Mouse (Mus musculus): ENCODE measurements around the gene Tox3. TPM values are rescaled to one million over a fixed set of nuclear protein-coding genes. Genes with fewer than 3 reads are reported as not detected.

The Tox3 gene
- total and polyA plus RNA-seq, 3 experiments: not detected

DNA sequence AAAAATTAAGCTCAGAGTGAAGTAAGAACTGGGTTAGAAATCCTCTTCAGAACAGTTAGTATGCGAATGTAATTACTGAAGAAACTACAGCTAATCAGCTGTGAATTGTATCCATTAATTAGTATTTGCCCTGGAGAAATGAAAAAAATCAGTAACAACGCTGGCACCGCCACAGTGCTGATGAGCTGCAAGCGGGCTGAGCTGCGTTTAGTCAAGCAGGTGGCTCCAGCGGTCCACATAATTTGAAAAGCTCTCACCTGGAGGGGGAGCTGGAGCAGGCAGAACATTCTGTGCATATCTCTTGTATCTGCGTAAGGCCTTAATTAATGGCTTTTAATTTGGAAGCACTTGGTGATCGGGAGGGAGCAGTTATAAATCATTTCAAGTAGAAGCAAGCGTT is 71.4 kb downstream of the Tox3 start:
- in situ Hi-C loops (cut with MboI; ENCODE audit: low pct_ligation_motif_present, low pct_unique_long_range_greater_than_20kb, low sequenced_read_pairs) (no loop called here), dilution Hi-C loops (cut with MboI; ENCODE audit: extremely low pct_ligation_motif_present, extremely low pct_unique_long_range_greater_than_20kb, low sequenced_read_pairs) (no loop called here)
- H3K4me2 ChIP-seq (ENCODE audit: insufficient read depth, low read depth, poor library complexity, severe bottlenecking): no peak overlapping the region
- H3K79me2 ChIP-seq (replicated peaks; ENCODE audit: control insufficient read depth, extremely low read depth, insufficient read depth, poor library complexity, severe bottlenecking): no peaks in the 10 kb centered on the region
- H3K9me3 ChIP-seq (replicated peaks; ENCODE audit: low read length): no peaks in the 10 kb centered on the region
- no peaks in the 10 kb centered on the region for H3K27me3 ChIP-seq (replicated peaks)
- no peak overlapping the region for H3K9ac ChIP-seq (ENCODE audit: insufficient read depth, low read depth)
- H3K4me3 ChIP-seq (replicated peaks in 1 of 3; ENCODE audit: low read depth in 2 of 3, low read length in 2 of 3, poor library complexity in 1 of 3): no peak overlapping the region
- no peak for TF ChIP-seq MYC (IDR thresholded peaks at IDR 0.05; ENCODE audit: low read depth, low read length)
- H3K4me1 ChIP-seq (ENCODE audit: control insufficient read depth in 1 of 2, insufficient read depth in 2 of 2): no peaks in the 10 kb centered on the region
- no peaks in the 10 kb centered on the region for H3K36me3 ChIP-seq (replicated peaks in 1 of 2; ENCODE audit: control insufficient read depth in 1 of 2, insufficient read depth in 1 of 2, low read length in 1 of 2)
- DNase-seq (ENCODE audit: extremely low read depth): no peak
- H3K27ac ChIP-seq (ENCODE audit: insufficient read depth, low read depth): no peak overlapping the region

DNA sequence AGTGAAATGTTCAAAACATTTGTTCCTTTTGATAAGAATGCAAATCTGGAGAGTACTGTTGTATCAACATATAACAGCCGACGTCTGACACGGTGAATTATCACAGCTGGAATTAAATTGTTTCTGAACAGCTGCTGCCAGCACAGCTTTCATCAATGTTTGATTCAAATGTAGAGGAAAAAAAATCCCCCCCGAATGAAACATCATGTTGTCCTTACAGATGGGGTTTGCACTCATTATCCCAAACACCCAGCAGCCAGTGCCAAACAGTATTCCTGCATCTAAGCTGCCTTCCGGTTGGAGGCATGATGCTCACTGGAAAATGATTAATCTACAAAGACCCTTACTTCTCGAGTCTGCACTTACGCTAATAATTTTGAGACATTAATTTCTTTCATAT is 75.0 kb downstream of the Tox3 start:
- in situ Hi-C loops (cut with MboI; ENCODE audit: low pct_ligation_motif_present, low pct_unique_long_range_greater_than_20kb, low sequenced_read_pairs) (no loop called here), dilution Hi-C loops (cut with MboI; ENCODE audit: extremely low pct_ligation_motif_present, extremely low pct_unique_long_range_greater_than_20kb, low sequenced_read_pairs) (no loop called here)
- Histone ChIP-seq H3K36me3 (replicated peaks in 1 of 2; ENCODE audit: control insufficient read depth in 1 of 2, insufficient read depth in 1 of 2, low read length in 1 of 2) (no peaks in the 10 kb centered on the region), H3K4me1 (ENCODE audit: control insufficient read depth in 1 of 2, insufficient read depth in 2 of 2) (no peaks in the 10 kb centered on the region), H3K9me3 (replicated peaks; ENCODE audit: low read length) (no peaks in the 10 kb centered on the region), H3K4me2 (ENCODE audit: insufficient read depth, low read depth, poor library complexity, severe bottlenecking) (no peak overlapping the region), H3K4me3 (replicated peaks in 1 of 3; ENCODE audit: low read depth in 2 of 3, low read length in 2 of 3, poor library complexity in 1 of 3) (no peak overlapping the region), H3K79me2 (replicated peaks; ENCODE audit: control insufficient read depth, extremely low read depth, insufficient read depth, poor library complexity, severe bottlenecking) (no peaks in the 10 kb centered on the region), H3K27ac (ENCODE audit: insufficient read depth, low read depth) (no peak overlapping the region), H3K9ac (ENCODE audit: insufficient read depth, low read depth) (no peak overlapping the region), H3K27me3 (replicated peaks) (no peaks in the 10 kb centered on the region)
- TF ChIP-seq CTCF (conservative IDR thresholded peaks at IDR 0.05 in 1 of 2, IDR thresholded peaks at IDR 0.05 in 1 of 2; ENCODE audit: low read depth in 2 of 2, low read length in 2 of 2): no peak
- no peak for TF ChIP-seq NELFE (IDR thresholded peaks at IDR 0.05; ENCODE audit: low read depth, low read length)
- no peak for TF ChIP-seq POLR2AphosphoS2 (IDR thresholded peaks at IDR 0.05; ENCODE audit: low read depth, low read length)
- TF ChIP-seq NRF1 (IDR thresholded peaks at IDR 0.05; ENCODE audit: low read depth, low read length): no peak
- TF ChIP-seq CHD2 (IDR thresholded peaks at IDR 0.05; ENCODE audit: low read length): no peak
- TF ChIP-seq MAX (IDR thresholded peaks at IDR 0.05; ENCODE audit: low read length): no peak
- TF ChIP-seq ZMIZ1 (IDR thresholded peaks at IDR 0.05; ENCODE audit: low read depth, low read length): no peak
- no peak for TF ChIP-seq HCFC1 (IDR thresholded peaks at IDR 0.05; ENCODE audit: low read depth, low read length)
- TF ChIP-seq SMC3 (IDR thresholded peaks at IDR 0.05; ENCODE audit: low read depth, low read length): no peak
- DNase-seq (ENCODE audit: extremely low read depth): no peak

DNA sequence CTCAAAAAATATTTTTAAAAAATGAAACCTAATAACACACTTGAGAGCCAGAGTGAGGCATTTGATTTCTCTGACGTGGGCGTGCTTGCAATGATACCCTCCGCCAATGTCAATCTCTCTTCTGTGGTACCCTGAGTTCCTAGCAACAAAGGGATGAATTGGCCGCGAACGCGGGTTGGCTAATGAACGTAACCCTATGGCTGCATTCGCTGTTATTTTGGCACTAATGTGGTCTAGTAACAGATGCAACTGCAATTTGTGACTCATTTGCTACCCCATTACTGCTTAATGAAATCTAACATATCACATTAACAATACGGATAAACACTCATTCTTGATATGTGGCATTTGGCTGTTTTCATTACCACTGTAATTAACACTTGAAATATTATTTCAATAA is 76.2 kb downstream of the Tox3 start:
- no peak for TF ChIP-seq ZKSCAN1 (IDR thresholded peaks at IDR 0.05; ENCODE audit: borderline replicate concordance, low read depth, low read length)
- TF ChIP-seq ETS1 (conservative IDR thresholded peaks at IDR 0.05; ENCODE audit: low read depth, low read length): no peak
- TF ChIP-seq POLR2A (IDR thresholded peaks at IDR 0.05; ENCODE audit: low read depth, low read length): no peak
- TF ChIP-seq JUN (IDR thresholded peaks at IDR 0.05; ENCODE audit: insufficient read depth, low read depth, low read length): no peak
- TF ChIP-seq ZNF384 (IDR thresholded peaks at IDR 0.05; ENCODE audit: low read depth, low read length): no peak
- H3K4me1 ChIP-seq (ENCODE audit: control insufficient read depth in 1 of 2, insufficient read depth in 2 of 2): no peaks in the 10 kb centered on the region
- DNase-seq (ENCODE audit: extremely low read depth): no peak
- no peaks in the 10 kb centered on the region for H3K36me3 ChIP-seq (replicated peaks in 1 of 2; ENCODE audit: control insufficient read depth in 1 of 2, insufficient read depth in 1 of 2, low read length in 1 of 2)
- H3K27me3 ChIP-seq (replicated peaks): no peaks in the 10 kb centered on the region
- no peak overlapping the region for H3K27ac ChIP-seq (ENCODE audit: insufficient read depth, low read depth)
- H3K79me2 ChIP-seq (replicated peaks; ENCODE audit: control insufficient read depth, extremely low read depth, insufficient read depth, poor library complexity, severe bottlenecking): no peaks in the 10 kb centered on the region
- dilution Hi-C loops (cut with MboI; ENCODE audit: extremely low pct_ligation_motif_present, extremely low pct_unique_long_range_greater_than_20kb, low sequenced_read_pairs) (no loop called here), in situ Hi-C loops (cut with MboI; ENCODE audit: low pct_ligation_motif_present, low pct_unique_long_range_greater_than_20kb, low sequenced_read_pairs) (no loop called here)
- H3K9ac ChIP-seq (ENCODE audit: insufficient read depth, low read depth): no peak overlapping the region
- no peaks in the 10 kb centered on the region for H3K9me3 ChIP-seq (replicated peaks; ENCODE audit: low read length)
- no peak overlapping the region for H3K4me2 ChIP-seq (ENCODE audit: insufficient read depth, low read depth, poor library complexity, severe bottlenecking)
- H3K4me3 ChIP-seq (replicated peaks in 1 of 3; ENCODE audit: low read depth in 2 of 3, low read length in 2 of 3, poor library complexity in 1 of 3): no peak overlapping the region
